Mouse (Mus musculus) lung, postnatal 14 days (tissue): ENCODE results near the gene Mcee.

Source experiments
- DNase-seq: peaks from one replicate; pipeline ENCODE4 v3.0.0; 2021

The Mcee gene

GRCm38 (mm10) chr7:64392122-64392818, at the start of gene Mcee, which contains the start of gene Mphosph10:
Mcee (plus strand) TSS chr7:64392607.
Mphosph10 (minus strand) TSS chr7:64392268.
- DNase-seq, result peak; percentile 99

GRCm38 (mm10) chr7:64347813-64348212, 44.6 kb upstream of the Mcee start:
- no peak for DNase-seq

DNA sequence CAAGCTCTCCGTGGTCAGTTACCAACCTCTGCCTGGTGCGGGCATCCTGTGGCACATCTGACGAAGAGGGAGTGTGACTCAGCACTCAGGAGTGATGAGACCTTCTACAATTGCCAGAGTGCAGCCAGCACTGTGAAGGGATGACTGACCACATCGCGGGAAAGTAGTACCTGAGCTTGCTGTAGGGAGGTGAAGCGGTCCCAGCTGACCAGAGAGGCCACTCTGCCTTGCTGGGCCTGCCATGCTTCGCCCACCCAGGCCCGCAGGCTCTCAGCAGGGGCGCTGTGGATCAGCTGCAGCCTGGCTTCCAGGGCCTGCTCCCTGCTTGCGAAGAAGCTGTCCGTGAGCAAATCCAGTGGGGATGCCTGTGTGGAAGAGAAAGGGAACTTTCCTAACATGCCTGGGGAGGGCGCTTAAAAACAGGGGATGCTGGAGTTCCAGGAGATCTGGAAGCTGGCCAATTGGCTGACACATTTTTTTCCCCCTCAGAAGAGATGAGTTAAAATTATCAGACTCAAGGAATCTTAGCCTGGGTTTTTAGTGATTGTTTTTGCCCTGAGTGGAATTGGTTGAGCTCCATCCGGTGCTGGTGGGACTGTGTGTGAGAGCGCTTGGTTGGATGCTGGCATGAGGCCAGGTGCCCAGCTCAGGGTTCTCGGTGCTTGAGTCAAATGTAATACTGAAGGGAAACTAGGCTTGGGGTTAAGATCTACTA, 43.1 kb upstream of the Mcee start:
- DNase-seq, result no peak

DNA sequence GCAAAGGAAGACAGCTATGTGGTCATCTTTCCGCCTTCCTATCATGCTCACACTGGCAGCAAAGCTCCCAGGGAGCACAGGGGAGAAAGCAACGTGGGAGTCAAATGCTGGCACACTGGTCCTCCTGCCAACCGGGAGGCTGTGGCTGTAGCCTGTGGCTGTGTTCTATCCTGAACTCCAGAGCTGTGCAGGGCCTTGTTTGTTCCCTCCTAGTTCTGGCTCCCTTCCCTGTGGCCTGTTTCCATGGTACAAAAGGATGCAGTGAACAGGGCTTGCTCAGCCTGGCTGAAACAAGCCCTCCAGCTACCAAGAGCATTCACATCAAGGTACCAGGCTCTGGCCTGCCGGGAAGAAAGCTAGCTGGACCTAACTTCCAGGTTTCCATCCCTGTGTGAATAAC, 41.3 kb upstream of the Mcee start:
- DNase-seq, result no peak

- no peak for DNase-seq
Measured at GRCm38 (mm10) chr7:64354206-64354605, 38.2 kb upstream of the Mcee start.

GRCm38 (mm10) chr7:64356661-64357060, 35.7 kb upstream of the Mcee start:
- no peak for DNase-seq

DNA sequence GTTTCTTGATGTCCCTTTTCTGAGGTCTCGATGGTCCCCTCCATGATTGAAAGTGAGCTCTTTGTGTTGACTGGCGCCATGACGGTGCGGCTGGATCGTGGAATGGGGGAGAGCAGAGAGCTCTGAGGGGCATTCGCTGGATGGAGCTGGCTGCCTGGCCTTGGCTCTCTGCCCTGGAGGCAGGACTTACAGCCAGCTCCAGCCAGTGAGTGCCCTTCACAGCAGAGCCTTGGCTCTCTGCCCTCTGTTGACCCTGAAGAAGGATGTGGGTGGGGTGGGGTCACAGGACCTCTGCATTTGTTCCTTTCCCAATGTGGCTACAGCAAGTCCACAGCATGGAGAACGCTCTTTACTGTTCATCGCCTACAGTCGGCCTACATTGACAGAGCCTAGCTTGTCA, 35.0 kb upstream of the Mcee start:
- DNase-seq, result peak; percentile 82

DNA sequence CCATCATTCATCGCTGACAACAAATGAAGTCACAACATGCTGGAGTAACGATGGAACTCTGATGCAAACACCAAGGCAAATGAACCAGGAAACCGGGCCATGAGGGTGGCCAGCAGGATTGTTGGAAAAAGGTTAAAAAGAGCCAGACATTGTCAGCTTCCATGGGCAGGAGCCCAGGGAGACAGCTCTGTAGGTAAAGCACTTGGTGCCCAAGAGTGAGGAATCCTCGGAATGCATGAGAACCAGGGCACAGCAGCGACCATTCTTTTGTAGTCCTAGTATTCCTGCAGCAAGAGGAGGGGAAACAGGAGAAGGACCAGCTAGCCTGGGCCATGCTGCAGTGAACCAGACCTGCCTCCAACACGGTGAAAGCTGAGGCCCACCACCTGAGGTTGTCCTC, 33.7 kb upstream of the Mcee start:
- no peak for DNase-seq

DNA sequence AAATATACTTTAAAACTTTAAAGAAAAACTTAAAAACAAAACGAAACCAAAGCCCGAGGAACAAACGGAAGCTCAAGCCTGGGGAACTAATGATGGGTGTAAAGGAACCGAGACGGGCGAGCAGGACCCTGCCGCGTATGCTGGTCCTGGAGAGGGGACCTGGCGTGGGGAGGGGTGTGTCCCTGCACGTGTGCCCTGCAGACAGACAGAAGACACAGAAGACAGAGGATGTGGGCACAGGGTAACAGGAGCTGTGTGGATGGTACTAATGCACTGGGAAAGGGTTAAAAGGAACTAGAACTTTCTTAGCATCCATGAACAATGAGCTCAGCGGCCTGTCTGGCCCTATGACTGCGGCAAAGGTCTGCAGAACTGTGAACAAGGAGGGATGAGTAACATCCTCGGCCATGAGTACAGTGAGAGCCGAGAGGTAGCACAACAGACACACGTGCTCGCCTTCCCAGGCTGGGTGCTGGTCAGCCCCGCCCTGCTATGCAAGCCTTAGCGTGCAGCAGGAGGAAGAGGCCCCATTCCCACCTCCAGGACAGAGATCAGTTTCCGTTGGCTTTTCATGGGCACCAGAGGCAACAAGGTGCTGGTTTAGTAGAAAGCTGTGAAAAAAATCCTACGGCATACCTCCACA, 32.3 kb upstream of the Mcee start:
- no peak for DNase-seq

GRCm38 (mm10) chr7:64360586-64360945, 31.8 kb upstream of the Mcee start:
- DNase-seq, result no peak

- no peak for DNase-seq
Measured at GRCm38 (mm10) chr7:64365863-64366262, 26.5 kb upstream of the Mcee start.

- DNase-seq, result no peak
Measured at GRCm38 (mm10) chr7:64369841-64370240, 22.6 kb upstream of the Mcee start.

DNA sequence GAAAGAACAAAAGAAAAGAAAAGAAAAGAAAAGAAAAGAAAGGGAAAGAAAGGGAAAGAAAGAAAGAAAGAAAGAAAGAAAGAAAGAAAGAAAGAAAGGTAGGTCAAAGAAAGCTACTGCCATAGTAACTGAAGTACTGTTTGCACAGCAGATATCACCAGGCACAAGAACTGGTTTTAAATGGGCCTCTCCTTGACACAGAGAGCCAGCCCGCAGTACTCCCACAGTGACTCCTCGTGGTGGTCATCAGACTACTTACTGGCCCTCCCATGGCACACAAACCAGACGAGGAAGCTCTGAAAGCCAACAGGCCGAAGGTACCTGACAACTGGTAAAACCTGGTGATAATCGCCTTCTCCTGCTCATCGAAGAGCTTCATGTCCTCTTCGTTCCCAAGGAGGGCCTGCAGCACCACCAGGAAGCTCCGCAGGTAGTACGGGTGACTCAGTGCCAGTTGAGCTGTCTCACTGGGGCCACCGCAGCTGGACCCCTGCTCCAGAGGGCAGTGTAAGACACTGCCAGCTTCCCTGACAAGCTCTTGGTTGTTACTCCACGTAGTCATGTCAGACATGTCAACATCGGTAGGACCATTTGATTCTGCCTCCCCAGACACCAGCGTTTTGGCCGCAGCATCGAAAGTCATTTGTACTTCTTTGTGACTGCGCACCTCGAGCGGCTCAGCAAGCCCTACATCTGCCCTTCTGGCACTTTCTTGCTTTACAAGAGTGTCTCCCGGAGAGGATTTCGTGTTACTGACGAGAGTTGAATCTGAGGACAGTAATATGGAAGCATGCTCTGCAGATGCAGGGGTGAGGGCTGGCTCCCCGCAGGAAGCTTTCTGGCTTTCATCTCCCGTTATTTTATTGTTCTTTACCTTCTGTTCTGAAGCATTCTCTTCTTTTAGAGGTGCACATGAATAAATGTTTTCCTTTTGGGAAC, 20.2 kb upstream of the Mcee start:
- no peak for DNase-seq

DNA sequence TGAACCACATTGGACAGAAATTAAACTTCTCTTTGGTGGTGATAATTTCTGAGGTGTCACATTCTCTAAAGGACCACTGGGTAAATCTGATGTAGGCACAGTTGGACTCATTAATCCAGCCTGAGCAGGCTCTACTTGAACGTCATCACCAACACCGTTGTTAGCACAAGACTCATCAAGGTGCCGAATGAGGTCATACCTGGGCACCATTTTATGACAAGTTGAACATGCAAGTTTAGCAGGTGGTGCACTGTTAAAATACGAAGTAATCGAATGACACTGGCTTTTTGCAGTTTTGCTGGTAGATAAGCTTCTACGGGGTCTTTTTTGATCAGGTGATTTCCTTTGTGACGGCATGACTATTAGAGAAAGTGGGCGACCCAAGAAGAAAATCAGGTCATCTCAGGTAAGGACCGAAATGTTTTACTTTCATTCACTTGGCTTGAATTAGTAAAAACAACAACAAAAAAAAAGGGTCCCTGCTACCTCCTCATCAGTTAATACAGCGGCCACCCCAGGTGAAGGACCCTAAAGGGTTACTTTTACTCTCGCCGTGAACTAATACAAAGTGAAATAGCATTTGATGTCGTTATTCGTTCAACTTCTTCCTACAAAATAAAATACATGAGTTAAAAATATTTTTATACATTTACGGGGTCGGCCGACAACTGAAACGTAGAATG, 19.1 kb upstream of the Mcee start:
- no peak for DNase-seq

DNA sequence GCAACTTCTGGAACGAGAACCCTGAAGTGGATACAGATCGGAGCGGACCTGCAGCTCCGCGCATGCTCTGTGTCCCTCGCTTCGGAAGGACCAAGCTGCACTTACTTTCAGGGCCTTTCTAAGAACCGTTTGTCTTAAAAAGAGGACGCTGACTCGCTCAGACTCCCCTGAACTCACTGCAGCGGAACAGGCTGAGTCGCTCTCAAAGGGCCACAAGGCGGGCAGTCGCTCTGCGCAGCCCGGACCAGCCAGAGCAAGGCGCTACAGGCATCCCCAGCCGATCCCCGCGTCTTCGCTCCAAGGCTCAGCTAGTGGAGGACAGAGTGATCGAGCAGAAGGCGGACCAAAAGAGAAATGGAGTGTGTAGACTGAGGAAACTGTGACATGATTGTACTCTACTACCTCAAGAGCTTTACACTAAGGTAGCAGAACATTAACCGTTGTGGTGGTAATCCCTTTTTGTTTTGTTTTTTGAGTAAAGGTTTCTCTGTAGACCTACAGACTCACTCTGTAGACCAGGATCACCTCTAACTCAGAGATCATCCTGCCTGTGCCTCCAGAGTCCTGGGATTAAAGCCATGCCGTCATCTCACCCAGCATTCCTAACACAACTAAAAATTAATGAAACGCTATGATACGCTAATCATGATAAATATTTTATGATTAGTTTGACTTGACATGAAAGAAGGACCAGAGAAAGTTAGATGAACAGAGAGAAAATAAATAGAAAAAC, 18.4 kb upstream of the Mcee start, which contains the start of gene Fan1:
Gene Fan1 (minus strand): TSS at position 266 of the 733 bp plus-strand sequence.
- peak; percentile 86 for DNase-seq

DNA sequence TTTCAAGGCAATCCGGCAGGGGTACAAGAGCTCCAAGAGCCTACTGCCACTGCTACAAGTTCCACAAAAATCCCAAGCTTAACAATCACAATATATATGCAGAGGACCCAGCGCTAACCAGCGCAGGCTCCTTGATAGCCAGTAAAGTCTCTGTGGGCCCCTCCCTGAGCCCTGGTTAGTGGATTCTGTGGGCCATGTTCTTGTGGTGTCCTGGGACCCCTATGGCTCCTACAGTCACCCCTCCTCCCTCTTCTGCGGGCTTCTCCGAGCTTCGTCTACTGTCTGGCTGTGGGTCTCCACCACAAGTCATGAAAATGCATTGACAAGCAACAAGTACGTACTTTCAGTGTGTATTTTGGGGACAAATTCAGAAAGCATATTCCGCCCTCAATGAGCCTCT, 928 bp upstream of the Mcee start:
- no peak for DNase-seq

- DNase-seq, result no peak
Measured at GRCm38 (mm10) chr7:64392819-64393151, 378 bp downstream of the Mcee start.

GRCm38 (mm10) chr7:64400725-64401124, 8.3 kb downstream of the Mcee start:
- no peak for DNase-seq

- no peak for DNase-seq
Measured at GRCm38 (mm10) chr7:64402452-64402851, 10.0 kb downstream of the Mcee start.

- no peak for DNase-seq
Measured at GRCm38 (mm10) chr7:64403989-64404388, 11.6 kb downstream of the Mcee start.

DNA sequence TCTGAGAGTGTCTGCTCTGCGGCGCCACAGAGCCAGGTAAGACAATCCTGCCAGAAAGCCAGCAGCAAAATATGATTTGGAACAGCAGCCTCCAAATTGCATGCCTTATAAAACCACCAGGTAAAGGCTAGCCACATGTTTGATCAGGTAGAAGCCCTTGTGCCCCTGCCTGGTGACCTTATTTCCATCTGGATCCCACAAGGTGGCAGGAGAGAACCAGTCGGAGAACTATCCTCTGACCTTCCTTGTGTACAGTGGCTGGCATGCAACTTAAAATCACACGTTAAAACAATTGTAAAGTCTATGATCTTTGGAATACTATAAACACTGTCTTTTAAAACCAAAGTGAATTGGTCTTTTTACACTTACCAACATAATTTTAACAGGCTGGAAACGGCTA, 32.5 kb downstream of the Mcee start:
- no peak for DNase-seq
